Mouse (Mus musculus): ENCODE measurements at regions not wholly inside any gene's neighbourhood (a gene's known extent, or its start where the extent isn't known, plus 50 kb on each side); places are given as distances from the start of the nearest gene placed in this dataset.
"Not testable (repeated sequence)": the region's sequence is repeated elsewhere in the genome, so short reads cannot be mapped to it uniquely, and the experiment has no call there.

- Histone ChIP-seq H3K4me1 (ENCODE audit: control insufficient read depth, insufficient read depth, low read length) (no peaks in the 10 kb centered on the region), H3K4me3 (ENCODE audit: low read depth, low read length) (no peak overlapping the region), H3K9ac (replicated peaks; ENCODE audit: low read length) (no peak overlapping the region), H3K27me3 (ENCODE audit: control insufficient read depth, insufficient read depth, low read length) (no peaks in the 10 kb centered on the region), H3K36me3 (replicated peaks; ENCODE audit: control insufficient read depth, insufficient read depth, low read depth, low read length) (no peaks in the 10 kb centered on the region), H3K9me3 (replicated peaks; ENCODE audit: control insufficient read depth, low read length) (no peaks in the 10 kb centered on the region), H3K4me2 (ENCODE audit: low read depth, low read length) (no peak overlapping the region), H3K27ac (replicated peaks; ENCODE audit: low read depth, low read length) (no peak overlapping the region)
- ATAC-seq (replicated peaks; ENCODE audit: insufficient number of reproducible peaks, low FRiP score, low TSS enrichment, low read depth) = no peak
- no peak for DNase-seq (ENCODE audit: low spot score)
- WGBS = 84% methylated on average over 9 of the region's 9 CpGs
These were observed 137.0 kb downstream of the Cenpf start for GRCm38 (mm10) chr1:189550851-189551250.

GRCm38 (mm10) chr1:189532834-189533233, 130.8 kb upstream of the Kcnk2 start:
- H3K36me3 ChIP-seq (replicated peaks; ENCODE audit: control insufficient read depth, insufficient read depth, low read depth, low read length) = no peaks in the 10 kb centered on the region
- no peak overlapping the region for H3K4me3 ChIP-seq (ENCODE audit: low read depth, low read length)
- no peaks in the 10 kb centered on the region for H3K4me1 ChIP-seq (ENCODE audit: control insufficient read depth, insufficient read depth, low read length)
- no peaks in the 10 kb centered on the region for H3K27me3 ChIP-seq (ENCODE audit: control insufficient read depth, insufficient read depth, low read length)
- ATAC-seq (replicated peaks; ENCODE audit: insufficient number of reproducible peaks, low FRiP score, low TSS enrichment, low read depth) = no peak
- H3K9ac ChIP-seq (replicated peaks; ENCODE audit: low read length) = no peak overlapping the region
- H3K27ac ChIP-seq (replicated peaks; ENCODE audit: low read depth, low read length) = no peak overlapping the region
- DNase-seq (ENCODE audit: low spot score) = no peak
- H3K4me2 ChIP-seq (ENCODE audit: low read depth, low read length) = no peak overlapping the region
- 94% methylated on average over 2 of the region's 2 CpGs for WGBS
- H3K9me3 ChIP-seq (replicated peaks; ENCODE audit: control insufficient read depth, low read length) = no peaks in the 10 kb centered on the region

- H3K4me2 ChIP-seq (ENCODE audit: low read depth, low read length) = no peak overlapping the region
- H3K4me1 ChIP-seq (ENCODE audit: control insufficient read depth, insufficient read depth, low read length) = no peaks in the 10 kb centered on the region
- no peak for DNase-seq (ENCODE audit: low spot score)
- no peaks in the 10 kb centered on the region for H3K36me3 ChIP-seq (replicated peaks; ENCODE audit: control insufficient read depth, insufficient read depth, low read depth, low read length)
- no peak overlapping the region for H3K4me3 ChIP-seq (ENCODE audit: low read depth, low read length)
- H3K9ac ChIP-seq (replicated peaks; ENCODE audit: low read length) = no peak overlapping the region
- no peaks in the 10 kb centered on the region for H3K27me3 ChIP-seq (ENCODE audit: control insufficient read depth, insufficient read depth, low read length)
- no peaks in the 10 kb centered on the region for H3K9me3 ChIP-seq (replicated peaks; ENCODE audit: control insufficient read depth, low read length)
- no peak overlapping the region for H3K27ac ChIP-seq (replicated peaks; ENCODE audit: low read depth, low read length)
- WGBS = 78% methylated on average over 5 of the region's 5 CpGs
- ATAC-seq (replicated peaks; ENCODE audit: insufficient number of reproducible peaks, low FRiP score, low TSS enrichment, low read depth) = no peak
These were observed 124.3 kb upstream of the Kcnk2 start for GRCm38 (mm10) chr1:189526329-189526728.

GRCm38 (mm10) chr1:189515476-189515875, 113.4 kb upstream of the Kcnk2 start:
- Histone ChIP-seq H3K4me2 (ENCODE audit: low read depth, low read length) (no peak overlapping the region), H3K9me3 (replicated peaks; ENCODE audit: control insufficient read depth, low read length) (no peaks in the 10 kb centered on the region), H3K4me1 (ENCODE audit: control insufficient read depth, insufficient read depth, low read length) (no peaks in the 10 kb centered on the region), H3K9ac (replicated peaks; ENCODE audit: low read length) (no peak overlapping the region), H3K27ac (replicated peaks; ENCODE audit: low read depth, low read length) (no peak overlapping the region), H3K4me3 (ENCODE audit: low read depth, low read length) (no peak overlapping the region), H3K27me3 (ENCODE audit: control insufficient read depth, insufficient read depth, low read length) (no peaks in the 10 kb centered on the region), H3K36me3 (replicated peaks; ENCODE audit: control insufficient read depth, insufficient read depth, low read depth, low read length) (no peaks in the 10 kb centered on the region)
- DNase-seq (ENCODE audit: low spot score) (no peak), ATAC-seq (replicated peaks; ENCODE audit: insufficient number of reproducible peaks, low FRiP score, low TSS enrichment, low read depth) (no peak)
- WGBS = 85% methylated on average over 7 of the region's 7 CpGs

- no peaks in the 10 kb centered on the region for H3K4me1 ChIP-seq (ENCODE audit: control insufficient read depth, insufficient read depth, low read length)
- H3K4me2 ChIP-seq (ENCODE audit: low read depth, low read length) = no peak overlapping the region
- no peak overlapping the region for H3K9ac ChIP-seq (replicated peaks; ENCODE audit: low read length)
- H3K9me3 ChIP-seq (replicated peaks; ENCODE audit: control insufficient read depth, low read length) = no peaks in the 10 kb centered on the region
- 74% methylated on average over 4 of the region's 4 CpGs for WGBS
- no peak for ATAC-seq (replicated peaks; ENCODE audit: insufficient number of reproducible peaks, low FRiP score, low TSS enrichment, low read depth)
- no peak for DNase-seq (ENCODE audit: low spot score)
- no peak overlapping the region for H3K27ac ChIP-seq (replicated peaks; ENCODE audit: low read depth, low read length)
- H3K36me3 ChIP-seq (replicated peaks; ENCODE audit: control insufficient read depth, insufficient read depth, low read depth, low read length) = no peaks in the 10 kb centered on the region
- H3K27me3 ChIP-seq (ENCODE audit: control insufficient read depth, insufficient read depth, low read length) = no peaks in the 10 kb centered on the region
- no peak overlapping the region for H3K4me3 ChIP-seq (ENCODE audit: low read depth, low read length)
These were observed 111.3 kb upstream of the Kcnk2 start for GRCm38 (mm10) chr1:189513358-189513757.

- 77% methylated on average over 1 of the region's 1 CpGs for WGBS
- not testable (repeated sequence) for H3K27me3 ChIP-seq (ENCODE audit: control insufficient read depth, insufficient read depth, low read length)
These were observed 105.2 kb upstream of the Kcnk2 start for GRCm38 (mm10) chr1:189507301-189507700.

GRCm38 (mm10) chr1:189499703-189500102, 97.6 kb upstream of the Kcnk2 start:
- H3K4me2 ChIP-seq (ENCODE audit: low read depth, low read length) = no peak overlapping the region
- DNase-seq (ENCODE audit: low spot score) = no peak
- 79% methylated on average over 3 of the region's 3 CpGs for WGBS

More at GRCm38 (mm10) chr1:189507301-189507700, 105.2 kb upstream of the Kcnk2 start:
- DNase-seq (ENCODE audit: low spot score); H3K4me2 ChIP-seq (ENCODE audit: low read depth, low read length); H3K4me3 ChIP-seq (ENCODE audit: low read depth, low read length); ATAC-seq (replicated peaks; ENCODE audit: insufficient number of reproducible peaks, low FRiP score, low TSS enrichment, low read depth); H3K27ac ChIP-seq (replicated peaks; ENCODE audit: low read depth, low read length); H3K9ac ChIP-seq (replicated peaks; ENCODE audit: low read length); H3K36me3 ChIP-seq (replicated peaks; ENCODE audit: control insufficient read depth, insufficient read depth, low read depth, low read length); H3K9me3 ChIP-seq (replicated peaks; ENCODE audit: control insufficient read depth, low read length); H3K4me1 ChIP-seq (ENCODE audit: control insufficient read depth, insufficient read depth, low read length): not testable (repeated sequence)

GRCm38 (mm10) chr1:189499141-189499540, 97.1 kb upstream of the Kcnk2 start:
- no peak overlapping the region for H3K4me3 ChIP-seq (ENCODE audit: low read depth, low read length)
- H3K27me3 ChIP-seq (ENCODE audit: control insufficient read depth, insufficient read depth, low read length) = no peaks in the 10 kb centered on the region
- no peak overlapping the region for H3K27ac ChIP-seq (replicated peaks; ENCODE audit: low read depth, low read length)
- no peaks in the 10 kb centered on the region for H3K9me3 ChIP-seq (replicated peaks; ENCODE audit: control insufficient read depth, low read length)
- no peak overlapping the region for H3K9ac ChIP-seq (replicated peaks; ENCODE audit: low read length)
- 79% methylated on average over 4 of the region's 4 CpGs for WGBS
- no peak for ATAC-seq (replicated peaks; ENCODE audit: insufficient number of reproducible peaks, low FRiP score, low TSS enrichment, low read depth)
- H3K4me2 ChIP-seq (ENCODE audit: low read depth, low read length) = no peak overlapping the region
- H3K36me3 ChIP-seq (replicated peaks; ENCODE audit: control insufficient read depth, insufficient read depth, low read depth, low read length) = no peaks in the 10 kb centered on the region
- no peaks in the 10 kb centered on the region for H3K4me1 ChIP-seq (ENCODE audit: control insufficient read depth, insufficient read depth, low read length)
- no peak for DNase-seq (ENCODE audit: low spot score)

More at GRCm38 (mm10) chr1:189499703-189500102, 97.6 kb upstream of the Kcnk2 start:
- no peak overlapping the region for H3K4me3 ChIP-seq (ENCODE audit: low read depth, low read length)
- no peak overlapping the region for H3K9ac ChIP-seq (replicated peaks; ENCODE audit: low read length)
- no peaks in the 10 kb centered on the region for H3K27me3 ChIP-seq (ENCODE audit: control insufficient read depth, insufficient read depth, low read length)
- no peak for ATAC-seq (replicated peaks; ENCODE audit: insufficient number of reproducible peaks, low FRiP score, low TSS enrichment, low read depth)
- no peaks in the 10 kb centered on the region for H3K4me1 ChIP-seq (ENCODE audit: control insufficient read depth, insufficient read depth, low read length)
- H3K9me3 ChIP-seq (replicated peaks; ENCODE audit: control insufficient read depth, low read length) = no peaks in the 10 kb centered on the region
- no peaks in the 10 kb centered on the region for H3K36me3 ChIP-seq (replicated peaks; ENCODE audit: control insufficient read depth, insufficient read depth, low read depth, low read length)
- H3K27ac ChIP-seq (replicated peaks; ENCODE audit: low read depth, low read length) = no peak overlapping the region
